Mouse (Mus musculus) common myeloid progenitor, adult 5-6 weeks (primary cell): ENCODE measurements around the gene Ebpl. TPM values are rescaled to one million over a fixed set of nuclear protein-coding genes. Genes with fewer than 3 reads are reported as not detected.

Experiments
- total RNA-seq: library from RNA; stranded (forward); fragments of 200-1000, 187-1606 nt; gene quantifications from 2 replicates; pipeline ENCODE4 v1.2.3, GENCODE M21; 2017

Gene Ebpl
- total RNA-seq, 1 experiment from 2014 or later = 6.0 TPM

Other genes starting within 250 kb of the Ebpl start
- 27.4 and 33.3 TPM in 2 replicates for gene Sacs, start 222.0 kb downstream of the Ebpl start, total RNA-seq
- gene Sgcg, start 101.9 kb downstream of the Ebpl start, total RNA-seq = 0.14 TPM in 1 of 2 replicates, not detected in the other
- 5.2 and 11.0 TPM in 2 replicates for gene Arl11, start 50.7 kb downstream of the Ebpl start, total RNA-seq
- 88.6 and 92.3 TPM in 2 replicates for gene Kpna3, start 79.4 kb upstream of the Ebpl start, total RNA-seq
- 9.5 and 9.9 TPM in 2 replicates for gene Spryd7, start 196.4 kb upstream of the Ebpl start, total RNA-seq
- gene Trim13, start 237.8 kb upstream of the Ebpl start, total RNA-seq = 19.4 and 22.4 TPM in 2 replicates
- 0.19 and 0.87 TPM in 2 replicates for gene Kcnrg, start 247.0 kb upstream of the Ebpl start, total RNA-seq